Mouse (Mus musculus): ENCODE results near the gene Dennd4b.

Gene Dennd4b

GRCm38 (mm10) chr3:90253653-90254418 lies 11.1 kb upstream of the Dennd4b start, which contains the start of gene Crtc2:
Crtc2 (plus strand) TSS chr3:90254163.
- peak; percentile 98 for DNase-seq

DNA sequence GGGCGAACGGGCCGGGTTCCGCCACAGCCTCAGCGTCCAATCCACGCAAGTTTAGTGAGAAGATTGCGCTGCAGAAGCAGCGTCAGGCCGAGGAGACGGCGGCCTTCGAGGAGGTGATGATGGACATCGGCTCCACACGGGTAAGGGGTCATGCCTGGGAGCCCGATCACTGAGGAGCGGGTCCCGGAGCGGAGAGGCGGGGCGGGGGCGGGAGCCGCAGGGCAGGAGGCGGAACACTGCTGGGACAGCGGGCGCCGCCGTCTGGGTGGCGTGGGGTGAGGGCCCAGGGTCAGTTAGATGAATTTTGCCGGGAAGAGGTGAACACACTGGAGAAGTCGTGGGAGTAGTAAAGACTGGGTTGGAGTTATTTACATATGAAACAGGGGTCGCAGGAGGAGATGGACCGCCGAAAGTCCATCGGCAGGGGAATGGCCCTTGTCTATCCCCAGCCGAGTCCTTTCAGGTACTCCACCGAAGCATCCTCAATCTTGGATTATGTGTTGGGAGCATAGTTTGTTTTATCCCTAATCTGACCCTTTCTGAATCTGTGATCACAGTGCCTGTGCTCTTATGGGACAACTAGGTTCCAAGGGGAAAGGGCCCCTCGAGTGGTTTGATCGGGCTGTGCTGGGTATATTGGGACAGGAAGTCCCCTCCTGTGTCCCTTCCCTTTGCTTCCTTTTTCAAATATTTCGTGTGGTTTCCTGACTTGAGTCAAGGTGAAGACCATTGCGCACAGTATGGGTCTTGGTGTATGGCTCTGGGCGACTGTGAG lies 10.4 kb upstream of the Dennd4b start:
- DNase-seq = no peak

DNA sequence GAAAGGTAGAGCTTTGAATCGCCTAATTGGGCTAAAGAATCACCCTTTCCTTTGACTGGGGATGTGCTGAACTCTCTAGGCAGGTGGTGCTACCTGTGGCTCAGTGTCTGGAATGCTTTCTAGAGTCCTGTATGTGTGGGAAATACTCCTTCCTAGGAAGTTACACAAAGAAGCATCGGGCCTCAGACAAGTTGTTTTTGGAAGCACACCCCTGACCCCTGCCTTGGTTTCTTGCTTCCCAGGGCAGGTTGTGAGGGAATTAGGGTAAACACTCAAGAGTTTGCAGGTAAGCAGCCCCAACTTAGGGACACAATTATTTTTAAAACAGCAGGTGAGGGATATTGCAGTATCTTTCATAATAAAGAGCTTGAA lies 9.8 kb upstream of the Dennd4b start:
- no peak for DNase-seq

DNA sequence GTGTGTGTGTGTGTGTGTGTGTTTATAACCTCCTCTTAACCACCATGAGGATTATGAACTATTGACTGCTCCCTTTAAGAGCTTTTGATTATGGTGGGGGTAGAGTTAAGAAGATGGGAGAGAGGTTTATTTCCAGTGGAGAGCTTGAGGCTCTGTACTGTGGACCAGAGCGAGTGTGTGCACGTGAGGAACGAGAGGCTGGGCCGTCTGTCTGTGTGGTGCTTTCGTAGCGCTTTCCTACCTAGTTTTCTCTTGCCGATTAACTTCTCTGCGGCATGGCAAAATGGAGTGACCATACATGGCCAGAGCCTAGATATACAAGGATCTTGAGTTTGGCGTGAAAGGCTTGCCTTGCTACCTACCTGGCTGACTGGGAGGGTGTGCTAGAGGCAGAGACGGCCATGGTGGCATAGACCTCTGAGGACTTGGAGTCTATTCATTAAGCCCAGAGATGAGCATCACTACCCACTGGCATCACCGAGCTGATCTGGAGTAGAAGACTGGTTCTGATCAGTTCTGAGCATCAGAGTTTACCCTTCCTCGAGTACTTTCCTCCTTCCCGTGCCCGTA lies 9.1 kb upstream of the Dennd4b start:
- DNase-seq = no peak

DNA sequence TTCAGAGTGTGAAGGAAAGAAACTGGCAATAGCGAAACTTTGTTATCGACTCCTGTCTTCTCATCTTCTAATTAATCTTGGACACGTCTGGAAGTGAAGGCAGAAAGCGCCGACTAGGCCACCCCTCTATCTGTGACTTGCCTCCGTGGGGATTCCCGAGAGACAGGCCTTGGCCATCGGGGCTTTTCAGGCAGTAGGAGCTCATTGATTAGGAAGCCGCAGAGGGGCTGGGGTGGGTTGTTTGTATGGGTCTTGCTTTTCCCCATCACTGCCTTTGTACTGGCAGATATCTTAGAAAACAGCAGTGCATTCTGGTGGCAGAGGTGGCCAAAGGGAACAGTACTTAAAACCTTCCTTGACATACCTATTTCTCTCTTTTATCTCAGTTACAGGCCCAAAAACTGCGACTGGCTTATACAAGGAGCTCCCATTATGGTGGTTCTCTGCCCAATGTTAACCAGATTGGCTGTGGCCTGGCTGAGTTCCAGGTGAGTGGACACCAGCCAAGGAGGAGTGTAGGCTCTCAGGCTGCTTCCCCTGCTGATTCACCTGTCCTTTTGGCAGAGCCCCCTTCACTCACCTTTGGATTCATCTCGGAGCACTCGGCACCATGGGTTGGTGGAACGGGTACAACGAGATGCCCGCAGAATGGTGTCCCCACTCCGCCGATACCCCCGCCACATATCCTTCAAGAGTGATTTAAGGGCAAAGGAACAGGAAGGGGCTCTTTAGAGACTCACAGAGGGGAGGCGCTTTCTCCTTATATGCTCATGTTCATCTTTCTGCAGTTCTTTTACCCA lies 8.1 kb upstream of the Dennd4b start:
- no peak for DNase-seq

DNA sequence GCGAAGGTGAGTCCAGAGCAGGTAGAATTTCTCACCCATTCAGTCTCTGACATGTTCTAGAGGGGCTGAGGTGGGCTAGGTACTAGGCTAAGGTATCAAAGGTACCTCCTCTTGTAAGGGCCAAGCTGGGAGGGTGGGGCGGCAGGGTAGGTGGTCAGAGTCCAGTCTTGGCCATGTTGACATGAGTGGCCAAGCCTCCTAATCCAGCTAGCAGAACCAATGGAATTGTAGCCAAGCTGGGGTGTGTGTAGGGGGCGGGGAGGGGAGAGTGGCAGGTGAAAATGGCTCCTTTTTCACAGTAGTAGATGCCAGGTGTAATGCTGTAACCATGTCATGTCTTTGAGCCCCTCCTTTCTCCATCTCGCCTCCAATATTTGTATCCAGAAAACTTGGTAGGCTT lies 6.5 kb upstream of the Dennd4b start:
- no peak for DNase-seq

DNA sequence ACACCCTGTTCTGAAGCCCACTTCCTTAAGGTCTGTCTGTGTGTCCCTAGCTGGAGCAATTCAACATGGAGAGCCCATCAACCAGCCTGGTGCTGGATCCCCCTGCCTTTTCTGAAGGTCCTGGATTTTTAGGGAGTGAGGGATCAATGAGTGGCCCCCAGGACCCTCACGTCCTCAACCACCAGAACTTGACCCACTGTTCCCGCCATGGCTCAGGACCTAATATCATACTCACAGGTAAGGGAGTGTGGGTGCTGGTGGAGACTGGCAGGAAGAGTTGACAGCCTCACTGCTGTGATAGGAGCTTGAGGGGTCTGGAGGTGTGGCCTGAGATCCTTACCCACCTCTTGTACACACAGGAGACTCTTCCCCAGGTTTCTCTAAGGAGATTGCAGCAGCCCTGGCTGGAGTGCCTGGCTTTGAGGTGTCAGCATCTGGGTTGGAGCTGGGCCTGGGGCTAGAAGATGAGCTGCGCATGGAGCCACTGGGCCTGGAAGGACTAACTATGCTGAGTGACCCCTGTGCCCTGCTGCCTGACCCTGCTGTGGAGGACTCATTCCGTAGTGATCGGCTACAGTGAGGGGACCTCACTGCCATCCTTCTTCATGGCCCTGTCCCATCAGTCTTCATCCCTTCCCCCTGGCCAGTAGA lies 1.7 kb upstream of the Dennd4b start:
- no peak for DNase-seq

DNA sequence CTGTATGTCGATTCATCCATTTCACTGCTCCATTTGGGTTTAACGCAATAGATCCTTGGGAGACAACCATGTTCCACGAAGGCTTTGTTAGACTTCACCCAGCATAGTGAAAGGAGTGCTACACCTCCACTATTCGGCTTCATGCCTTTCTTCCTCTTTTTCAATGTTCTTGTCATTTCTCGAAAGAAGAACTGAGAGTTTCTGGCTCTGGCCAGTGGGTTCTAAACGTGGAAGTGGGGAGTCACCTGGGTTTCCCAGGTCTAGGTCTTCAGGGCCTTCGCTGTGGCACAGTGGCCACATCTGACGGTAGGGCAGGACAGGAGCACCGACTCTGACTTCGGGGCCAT lies 325 bp upstream of the Dennd4b start:
- no peak for DNase-seq

DNA sequence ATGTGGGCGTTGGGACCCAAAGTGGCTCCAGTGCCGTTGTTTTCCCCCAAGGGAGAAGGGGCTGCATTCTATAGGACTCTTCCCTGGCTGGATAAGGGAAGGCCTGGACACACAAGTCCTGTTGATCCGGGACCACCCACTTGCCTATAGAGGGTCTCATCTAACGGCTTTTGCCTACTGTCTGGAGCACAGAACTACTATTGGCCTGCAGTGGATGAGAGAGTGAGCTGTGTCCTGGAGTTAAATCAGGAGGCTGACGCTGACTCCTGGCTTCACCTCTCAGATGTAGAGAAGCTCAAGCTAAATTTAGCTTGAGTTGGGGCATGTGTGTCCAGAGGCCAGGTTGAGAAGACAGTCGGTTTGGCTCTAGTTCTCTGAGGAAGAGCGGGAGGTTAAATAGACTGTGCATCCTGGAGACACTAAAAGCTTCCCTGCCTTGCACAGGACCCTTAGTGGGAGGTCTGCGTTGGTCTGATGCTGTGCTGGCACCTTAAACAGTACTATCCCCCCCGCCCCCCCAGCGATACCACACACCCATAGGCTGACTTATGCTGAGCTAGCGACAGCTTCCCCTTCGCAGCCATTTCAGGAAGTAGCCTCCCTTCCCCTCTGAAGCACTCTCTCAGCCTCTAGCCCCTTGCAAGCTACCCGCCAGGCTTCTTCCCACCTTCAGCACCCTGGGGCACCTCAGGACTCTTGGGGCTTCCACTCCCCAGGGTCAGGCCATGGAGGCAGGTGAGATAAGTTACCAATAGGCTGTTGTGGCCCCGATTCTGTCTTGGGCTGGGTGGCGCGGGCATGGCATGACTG lies 1.2 kb downstream of the Dennd4b start:
- DNase-seq = peak; percentile 35 to 42

DNA sequence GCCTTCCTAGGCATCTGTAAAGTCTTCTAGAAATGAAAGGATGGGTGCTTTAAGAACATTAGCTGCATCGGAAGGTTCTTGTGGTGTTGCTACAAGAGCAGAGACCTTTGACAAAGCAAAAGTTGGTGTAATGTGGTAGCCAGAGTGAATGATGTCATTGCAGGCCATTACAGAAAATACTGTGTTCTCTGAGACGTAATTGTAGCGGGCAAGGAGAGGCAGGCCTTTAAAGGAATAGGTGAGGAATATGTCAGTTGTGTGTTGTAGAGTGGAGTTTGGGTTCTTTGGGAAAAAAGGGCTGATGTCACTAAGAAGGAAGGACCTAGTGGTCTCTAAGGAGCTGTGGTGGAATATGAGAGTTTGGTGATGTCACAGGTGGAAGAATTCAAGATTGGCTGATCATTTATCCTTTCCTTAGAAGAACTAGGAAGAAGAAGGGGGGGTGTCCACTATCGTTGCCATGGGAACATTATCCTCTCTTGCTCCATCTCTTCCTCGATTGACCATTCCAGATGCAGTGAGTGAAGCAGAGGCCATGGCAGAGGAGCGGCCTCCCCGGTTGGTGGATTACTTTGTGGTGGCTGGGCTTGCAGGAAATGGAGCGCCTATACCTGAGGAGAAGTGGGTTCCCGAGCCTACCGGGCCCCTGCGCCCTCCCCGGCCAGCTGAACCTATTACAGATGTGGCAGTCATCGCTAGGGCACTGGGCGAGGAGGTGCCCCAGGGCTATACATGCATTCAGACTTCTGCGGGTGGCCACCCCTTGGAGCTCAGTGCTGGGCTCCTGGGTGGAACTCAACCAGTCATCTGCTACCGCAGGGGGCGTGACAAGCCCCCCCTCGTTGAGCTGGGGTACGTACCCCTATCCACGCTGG lies 2.2 kb downstream of the Dennd4b start:
- DNase-seq = no peak

GRCm38 (mm10) chr3:90268190-90268589 lies 3.2 kb downstream of the Dennd4b start:
- no peak for DNase-seq

- DNase-seq = no peak
Measured at GRCm38 (mm10) chr3:90268971-90269370, 4.0 kb downstream of the Dennd4b start.

- no peak for DNase-seq
Measured at GRCm38 (mm10) chr3:90270784-90271183, 5.8 kb downstream of the Dennd4b start.

DNA sequence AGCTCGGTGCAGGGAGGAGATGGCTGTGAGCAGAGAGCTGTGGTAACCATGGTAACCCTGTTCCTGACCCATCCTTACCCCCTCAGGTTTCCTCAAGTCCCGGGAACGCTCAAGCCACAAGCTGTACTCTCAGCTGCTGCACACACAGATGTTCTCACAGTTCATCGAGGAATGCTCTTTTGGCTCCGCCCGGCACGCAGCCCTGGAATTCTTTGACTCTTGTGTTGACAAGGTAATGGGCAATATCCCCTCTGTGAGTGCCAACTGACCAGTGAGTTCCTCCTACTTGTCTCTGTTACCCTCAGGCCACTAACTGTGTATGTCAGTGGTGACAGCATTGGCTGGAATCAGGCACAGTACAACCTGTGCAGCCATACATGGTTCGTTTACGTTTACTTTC lies 7.2 kb downstream of the Dennd4b start:
- DNase-seq = no peak

DNA sequence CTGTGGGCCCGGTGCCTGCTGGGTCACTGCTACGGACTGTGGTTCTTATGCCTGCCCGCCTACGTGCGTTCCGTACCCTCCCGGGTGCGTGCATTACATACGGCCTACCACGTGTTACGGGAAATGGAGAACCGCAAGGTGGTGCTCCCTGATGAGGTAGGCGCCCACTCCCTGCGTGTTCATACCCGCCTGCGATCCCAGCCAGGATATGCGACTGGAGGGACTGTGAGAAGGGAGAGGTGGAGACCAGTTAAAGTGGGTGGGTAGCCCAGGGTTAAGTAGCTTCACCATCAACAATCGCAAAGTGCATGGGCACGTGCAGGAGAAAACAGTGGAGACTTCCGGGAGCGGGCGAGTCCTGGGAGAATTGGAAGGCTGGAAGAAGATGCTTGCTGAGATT lies 8.9 kb downstream of the Dennd4b start:
- DNase-seq = no peak

GRCm38 (mm10) chr3:90275286-90275685 lies 10.3 kb downstream of the Dennd4b start:
- no peak for DNase-seq

DNA sequence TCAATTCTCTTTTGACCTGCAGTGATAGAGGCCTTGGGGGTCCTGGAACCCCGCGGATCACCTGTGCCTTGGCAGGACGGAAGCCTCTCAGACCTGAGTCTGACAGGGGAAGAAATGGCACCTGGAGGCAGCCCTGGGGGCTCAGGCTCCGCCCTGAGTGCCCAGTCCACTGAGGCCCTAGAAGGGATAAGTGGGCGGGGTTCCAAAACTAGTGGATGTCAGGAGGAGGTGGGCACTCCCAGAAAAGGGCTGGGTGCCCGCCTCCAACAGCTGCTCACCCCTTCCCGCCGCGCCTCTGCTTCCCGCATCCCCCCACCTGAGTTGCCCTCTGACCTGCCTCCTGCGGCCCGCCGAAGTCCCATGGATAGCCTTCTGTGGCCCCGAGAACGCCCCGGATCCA lies 11.9 kb downstream of the Dennd4b start:
- no peak for DNase-seq

DNA sequence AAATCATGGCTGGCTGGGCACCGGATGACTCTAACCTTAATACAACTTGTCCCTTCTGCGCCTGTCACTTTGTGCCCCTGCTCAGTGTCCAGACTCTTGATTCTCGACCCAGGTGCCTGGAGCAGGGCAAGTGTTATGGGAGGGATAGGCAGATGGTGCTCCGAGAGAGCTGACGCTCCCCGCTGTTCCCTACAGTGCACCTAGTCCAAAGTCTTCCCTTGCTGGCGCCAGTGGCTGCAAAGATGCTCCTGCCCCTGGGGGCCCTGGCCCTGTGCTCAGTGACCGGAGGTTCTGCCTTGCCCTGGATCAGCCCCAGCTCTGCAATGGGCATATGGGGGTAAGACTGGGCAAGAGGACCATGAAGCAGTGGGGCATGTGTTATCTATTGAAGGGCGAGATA lies 12.8 kb downstream of the Dennd4b start:
- no peak for DNase-seq

- DNase-seq = no peak
Measured at GRCm38 (mm10) chr3:90278211-90278610, 13.2 kb downstream of the Dennd4b start.

GRCm38 (mm10) chr3:90279216-90279615 lies 14.2 kb downstream of the Dennd4b start:
- no peak for DNase-seq

- peak; percentile 39 to 62 for DNase-seq
Measured at GRCm38 (mm10) chr3:90279743-90280142, 14.8 kb downstream of the Dennd4b start.
